Mouse (Mus musculus) kidney, embryonic 16.5 days (tissue): Measurements from ENCODE around the gene Gm9913. TPM values are rescaled to one million over a fixed set of nuclear protein-coding genes. Genes with fewer than 3 reads are reported as not detected.
A peak's percentile ranks its signal among the peaks of the same experiment; 100 is the strongest.

Experiments used
- ATAC-seq: fragments of 200-750 bp; cut with Nextera tagmentation; 2 replicates; pipeline ENCODE4 v1.8.0; 2017; ENCODE audit warnings: moderate TSS enrichment; ENCODE audit not compliant: low FRiP score, low TSS enrichment
- H3K27ac ChIP-seq: fragments of 300-500 bp; sonication (generic); 2 replicates; pipeline ENCODE4 v1.5.1; 2014; ENCODE audit warnings: low read length
- H3K27me3 ChIP-seq: fragments of 300-500 bp; sonication (generic); 2 replicates; pipeline ENCODE4 v1.6.1; 2014; ENCODE audit warnings: low read length, control low read depth, mixed read lengths; ENCODE audit not compliant: insufficient read depth
- H3K36me3 ChIP-seq: fragments of 300-500 bp; sonication (generic); 2 replicates; pipeline ENCODE4 v1.6.1; 2014; ENCODE audit warnings: low read length, control low read depth, mixed read lengths; ENCODE audit not compliant: insufficient read depth
- H3K4me1 ChIP-seq: fragments of 300-500 bp; sonication (generic); 2 replicates; pipeline ENCODE4 v1.6.1; 2014; ENCODE audit warnings: low read length, control low read depth, mixed read lengths; ENCODE audit not compliant: insufficient read depth
- H3K4me2 ChIP-seq: fragments of 300-500 bp; sonication (generic); replicated peaks from 2 replicates; pipeline ENCODE4 v1.6.1; 2014; ENCODE audit warnings: low read depth, low read length
- H3K4me3 ChIP-seq: fragments of 300-500 bp; sonication (generic); 2 replicates; pipeline ENCODE4 v1.5.1; 2014; ENCODE audit warnings: mild to moderate bottlenecking, low read length
- H3K9ac ChIP-seq: fragments of 300-500 bp; sonication (generic); replicated peaks from 2 replicates; pipeline ENCODE4 v1.6.1; 2014; ENCODE audit warnings: low read length
- H3K9me3 ChIP-seq: fragments of 300-500 bp; sonication (generic); 2 replicates; pipeline ENCODE4 v1.6.1; 2016; ENCODE audit warnings: low read length, control low read depth
- WGBS: fragments of 180-500 bp; shearing (Covaris S2); extraction: QIAGEN DNeasy Blood & Tissue Kit; methylation state at CpG from one replicate; pipeline ENCODE4 v1.1.7; 2014; 5-methylcytosine and 5-hydroxymethylcytosine counted together
- polyA plus RNA-seq: library from polyadenylated mRNA; unstranded; fragments of >200 nt; fragmentation: Nextera tagmentation; extraction: Ambion mirVana; gene quantifications from 2 replicates; pipeline ENCODE4 v1.2.1, GENCODE M21; 2015

Gene Gm9913
- polyA plus RNA-seq, result 0.18 and 0.22 TPM in 2 replicates

DNA sequence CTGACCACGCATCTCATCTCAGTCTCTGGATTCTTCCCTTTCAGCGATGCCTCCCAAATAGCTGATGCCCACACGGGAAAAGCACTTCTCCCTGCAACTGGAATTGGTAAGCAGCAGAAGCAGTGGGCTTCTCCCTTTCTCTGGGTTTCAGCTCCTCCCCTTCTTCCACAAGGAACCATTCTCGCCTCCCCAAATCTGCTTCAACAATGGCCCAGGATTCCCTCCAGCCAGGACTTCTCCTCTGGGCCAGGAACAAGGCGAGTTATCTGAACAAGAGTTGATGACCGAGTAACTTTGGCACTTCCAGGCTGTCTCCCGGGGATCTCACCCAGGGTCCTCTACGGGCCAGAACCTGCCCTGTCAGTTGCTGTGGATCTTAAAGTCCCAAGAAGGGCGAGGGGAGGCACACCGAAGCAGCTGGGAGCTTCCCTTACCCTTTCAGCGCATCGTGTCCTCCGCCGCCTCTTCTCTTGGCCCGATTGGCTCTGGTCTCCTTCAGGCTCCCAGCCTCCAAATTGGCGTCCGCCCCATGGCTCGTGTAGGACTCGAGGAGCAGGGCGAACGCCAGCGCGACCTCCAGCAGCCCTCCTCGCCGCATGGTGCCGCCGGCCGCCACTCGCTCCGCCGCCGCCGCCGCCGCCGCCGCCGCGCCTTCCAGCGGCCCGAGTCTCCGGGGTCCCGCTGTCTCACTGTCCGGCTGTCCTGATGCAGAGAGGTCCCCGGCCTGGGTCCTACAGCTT lies at the start of gene Gm9913:
Gene Gm9913, plus strand, starts transcription at position 84 of the 740 bp plus-strand sequence.
- no peaks in the 10 kb centered on the region for H3K9me3 ChIP-seq
- peaks cover 9% of the 10 kb centered on the region; the same call in 1 of the 2 replicates for H3K27me3 ChIP-seq
- H3K27ac ChIP-seq, result peak within 1 kb of the TSS; percentile 74
- WGBS, result under 1% methylated on average over 45 of the region's 45 CpGs
- peaks cover 16% of the 10 kb centered on the region for H3K4me1 ChIP-seq
- no peak; the same call in 1 of the 2 replicates for ATAC-seq
- no peaks in the 10 kb centered on the region for H3K36me3 ChIP-seq
- H3K4me2 ChIP-seq, result peak within 1 kb of the TSS; percentile 77
- H3K9ac ChIP-seq, result peak within 1 kb of the TSS; percentile 77
- peak within 1 kb of the TSS; percentile 54 for H3K4me3 ChIP-seq

DNA sequence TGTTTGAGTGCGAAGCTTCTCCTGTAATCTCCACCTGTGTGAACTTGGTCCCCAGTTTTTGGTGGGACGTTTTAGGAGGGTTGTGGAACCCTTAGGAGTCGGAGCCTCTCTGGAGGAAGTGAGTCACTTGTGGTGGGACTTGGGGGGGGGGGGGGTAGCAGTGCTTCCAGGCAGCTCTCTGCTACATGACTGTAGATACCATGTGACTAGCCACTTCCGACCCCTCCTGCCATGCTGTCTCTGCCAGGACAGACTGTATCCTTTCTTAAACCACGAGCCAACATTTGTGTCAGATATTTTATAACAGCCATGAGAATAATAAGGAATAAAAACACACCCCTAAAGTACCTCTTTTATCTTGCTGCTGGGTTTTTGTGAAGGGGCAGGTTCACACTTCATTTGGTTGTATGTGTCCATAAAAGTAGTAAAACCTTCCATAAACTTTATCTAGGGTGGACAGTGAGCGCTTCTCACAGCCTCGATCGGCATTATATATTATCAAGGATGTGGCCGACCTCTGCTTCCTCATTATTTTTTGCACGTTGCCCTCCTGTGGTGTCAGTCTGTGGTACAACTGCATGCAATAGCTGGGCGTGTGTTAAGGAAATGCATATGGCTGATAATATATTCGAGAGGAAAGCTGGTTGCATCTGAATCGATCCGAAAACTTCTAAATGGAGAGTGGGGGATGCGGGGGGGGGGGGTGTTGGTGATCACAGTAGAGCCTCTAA lies 48.7 kb upstream of the Gm9913 start:
- 80% methylated on average over 15 of the region's 15 CpGs for WGBS
- Histone ChIP-seq H3K36me3 (no peaks in the 10 kb centered on the region), H3K4me2 (no peak overlapping the region), H3K4me3 (no peak overlapping the region), H3K4me1 (0 out of 2 replicates have a peak, but pooled peaks cover 8% of the 10 kb centered on the region), H3K9ac (no peak overlapping the region), H3K9me3 (no peaks in the 10 kb centered on the region), H3K27ac (no peak overlapping the region), H3K27me3 (no peaks in the 10 kb centered on the region)
- no peak for ATAC-seq

GRCm38 (mm10) chr2:125459087-125459486 lies 45.8 kb upstream of the Gm9913 start:
- no peak for ATAC-seq
- no peak overlapping the region for H3K27ac ChIP-seq
- 78% methylated on average over 3 of the region's 3 CpGs for WGBS

DNA sequence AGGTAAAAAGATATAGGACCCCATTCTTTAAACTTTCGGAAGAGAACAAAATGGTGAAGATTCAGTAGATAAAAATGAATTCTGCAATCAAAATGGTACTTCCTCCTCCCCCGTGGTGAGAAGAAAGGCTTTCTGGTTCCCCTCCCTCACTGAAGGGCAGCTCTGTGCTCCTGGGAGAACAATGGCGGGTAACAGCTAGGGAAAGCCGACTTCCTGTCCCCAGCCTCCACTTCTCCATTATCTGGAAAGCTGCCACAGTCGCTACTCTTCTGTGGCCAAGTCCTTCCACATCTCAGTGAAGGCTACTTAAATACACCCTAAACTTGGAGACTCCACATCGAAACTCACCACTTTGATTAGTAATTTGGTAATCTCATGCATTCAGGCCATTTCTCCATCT lies 40.9 kb upstream of the Gm9913 start:
- Histone ChIP-seq H3K36me3 (peaks cover 13% of the 10 kb centered on the region; the same call in 1 of the 2 replicates), H3K9me3 (no peaks in the 10 kb centered on the region), H3K9ac (no peak overlapping the region), H3K4me2 (no peak overlapping the region), H3K27me3 (no peaks in the 10 kb centered on the region), H3K27ac (no peak overlapping the region), H3K4me1 (no peaks in the 10 kb centered on the region), H3K4me3 (no peak overlapping the region)
- ATAC-seq, result no peak
- WGBS, result 75% methylated on average over 6 of the region's 6 CpGs

More at GRCm38 (mm10) chr2:125459087-125459486, 45.8 kb upstream of the Gm9913 start:
- no peaks in the 10 kb centered on the region for H3K36me3 ChIP-seq
- H3K4me1 ChIP-seq, result no peaks in the 10 kb centered on the region
- no peak overlapping the region for H3K4me3 ChIP-seq
- no peaks in the 10 kb centered on the region for H3K27me3 ChIP-seq
- no peak overlapping the region for H3K4me2 ChIP-seq
- no peak overlapping the region for H3K9ac ChIP-seq
- no peaks in the 10 kb centered on the region for H3K9me3 ChIP-seq

- Histone ChIP-seq H3K4me1 (peaks cover 6% of the 10 kb centered on the region; the same call in 1 of the 2 replicates), H3K9ac (no peak overlapping the region), H3K36me3 (peaks cover 13% of the 10 kb centered on the region; the same call in 1 of the 2 replicates), H3K4me3 (no peak overlapping the region), H3K27me3 (no peaks in the 10 kb centered on the region), H3K27ac (peak overlapping the region; percentile 73), H3K4me2 (no peak overlapping the region), H3K9me3 (no peaks in the 10 kb centered on the region)
- ATAC-seq, result no peak
- 58% methylated on average over 8 of the region's 8 CpGs for WGBS
Observed at GRCm38 (mm10) chr2:125470553-125471295, 34.2 kb upstream of the Gm9913 start.

- Histone ChIP-seq H3K9ac (no peak overlapping the region), H3K36me3 (peaks cover 10% of the 10 kb centered on the region; the same call in 1 of the 2 replicates)
Observed at GRCm38 (mm10) chr2:125471721-125472120, 33.2 kb upstream of the Gm9913 start.

GRCm38 (mm10) chr2:125473228-125473627 lies 31.7 kb upstream of the Gm9913 start:
- H3K4me2 ChIP-seq, result no peak overlapping the region
- H3K9ac ChIP-seq, result no peak overlapping the region
- peaks cover 3% of the 10 kb centered on the region; the same call in 1 of the 2 replicates for H3K36me3 ChIP-seq
- H3K27me3 ChIP-seq, result no peaks in the 10 kb centered on the region
- peaks cover 6% of the 10 kb centered on the region; the same call in 1 of the 2 replicates for H3K4me1 ChIP-seq
- H3K4me3 ChIP-seq, result no peak overlapping the region
- H3K9me3 ChIP-seq, result no peaks in the 10 kb centered on the region
- ATAC-seq, result no peak
- 85% methylated on average over 2 of the region's 2 CpGs for WGBS
- no peak overlapping the region for H3K27ac ChIP-seq

More at GRCm38 (mm10) chr2:125471721-125472120, 33.2 kb upstream of the Gm9913 start:
- WGBS, result 86% methylated on average over 4 of the region's 4 CpGs
- no peak for ATAC-seq
- H3K9me3 ChIP-seq, result no peaks in the 10 kb centered on the region
- no peak overlapping the region for H3K27ac ChIP-seq
- H3K4me2 ChIP-seq, result no peak overlapping the region
- peaks cover 6% of the 10 kb centered on the region; the same call in 1 of the 2 replicates for H3K4me1 ChIP-seq
- no peaks in the 10 kb centered on the region for H3K27me3 ChIP-seq
- H3K4me3 ChIP-seq, result no peak overlapping the region

DNA sequence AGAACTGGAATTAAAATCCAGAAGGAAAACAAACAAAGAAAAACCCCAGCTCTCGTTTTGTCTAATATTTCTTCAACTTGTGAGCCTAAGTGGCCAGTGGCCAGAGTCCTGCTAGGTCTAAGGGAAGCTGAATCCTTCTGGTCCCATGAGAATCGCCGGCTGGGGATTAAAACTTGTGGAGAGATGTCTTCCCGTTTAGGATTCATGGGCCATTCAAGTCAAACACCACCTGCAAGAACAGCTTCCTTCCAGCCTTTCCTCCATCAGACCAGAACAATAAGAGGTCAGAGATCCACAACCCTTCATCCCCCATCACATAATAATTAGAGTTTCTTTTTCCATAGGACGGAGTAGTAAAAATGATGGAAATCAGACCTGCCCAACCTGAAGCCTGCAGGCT lies 30.2 kb upstream of the Gm9913 start:
- H3K27me3 ChIP-seq, result no peaks in the 10 kb centered on the region
- 75% methylated on average over 5 of the region's 5 CpGs for WGBS
- H3K27ac ChIP-seq, result no peak overlapping the region
- H3K9ac ChIP-seq, result no peak overlapping the region
- no peak overlapping the region for H3K4me3 ChIP-seq
- H3K4me1 ChIP-seq, result peaks cover 7% of the 10 kb centered on the region; the same call in 1 of the 2 replicates
- H3K4me2 ChIP-seq, result no peak overlapping the region
- no peaks in the 10 kb centered on the region for H3K36me3 ChIP-seq
- no peak for ATAC-seq
- H3K9me3 ChIP-seq, result no peaks in the 10 kb centered on the region

DNA sequence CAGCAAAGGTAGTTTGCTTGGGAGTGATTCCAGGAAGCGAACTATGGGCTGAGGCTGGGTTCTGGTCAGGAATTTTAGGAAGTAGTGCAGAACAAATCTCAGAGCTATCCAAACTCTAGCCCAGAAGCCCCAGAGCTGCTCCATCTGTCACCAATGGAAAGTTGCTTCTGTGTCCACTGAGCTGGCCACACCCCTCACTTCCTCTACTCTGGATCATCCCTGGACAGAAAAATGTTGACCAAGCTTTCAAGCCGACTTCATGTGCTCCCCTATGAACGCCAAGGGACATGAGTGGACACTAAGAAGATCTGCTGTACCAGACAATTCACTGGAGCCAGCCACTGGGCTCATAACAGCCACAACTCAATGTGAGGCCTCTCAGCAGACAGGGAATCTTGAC lies 28.7 kb upstream of the Gm9913 start:
- 80% methylated on average over 3 of the region's 3 CpGs for WGBS
- no peak for ATAC-seq
- Histone ChIP-seq H3K9me3 (no peaks in the 10 kb centered on the region), H3K27ac (no peak overlapping the region), H3K27me3 (no peaks in the 10 kb centered on the region), H3K9ac (no peak overlapping the region), H3K4me3 (no peak overlapping the region), H3K36me3 (no peaks in the 10 kb centered on the region), H3K4me1 (peaks cover 12% of the 10 kb centered on the region), H3K4me2 (no peak overlapping the region)
